Mouse (Mus musculus) layer of hippocampus, adult 9-11 months (tissue): Measurements from ENCODE around the gene Slc4a2.

Experiments
- DNase-seq: peaks from one replicate; pipeline ENCODE4 v3.0.0; 2022

The Slc4a2 gene

DNA sequence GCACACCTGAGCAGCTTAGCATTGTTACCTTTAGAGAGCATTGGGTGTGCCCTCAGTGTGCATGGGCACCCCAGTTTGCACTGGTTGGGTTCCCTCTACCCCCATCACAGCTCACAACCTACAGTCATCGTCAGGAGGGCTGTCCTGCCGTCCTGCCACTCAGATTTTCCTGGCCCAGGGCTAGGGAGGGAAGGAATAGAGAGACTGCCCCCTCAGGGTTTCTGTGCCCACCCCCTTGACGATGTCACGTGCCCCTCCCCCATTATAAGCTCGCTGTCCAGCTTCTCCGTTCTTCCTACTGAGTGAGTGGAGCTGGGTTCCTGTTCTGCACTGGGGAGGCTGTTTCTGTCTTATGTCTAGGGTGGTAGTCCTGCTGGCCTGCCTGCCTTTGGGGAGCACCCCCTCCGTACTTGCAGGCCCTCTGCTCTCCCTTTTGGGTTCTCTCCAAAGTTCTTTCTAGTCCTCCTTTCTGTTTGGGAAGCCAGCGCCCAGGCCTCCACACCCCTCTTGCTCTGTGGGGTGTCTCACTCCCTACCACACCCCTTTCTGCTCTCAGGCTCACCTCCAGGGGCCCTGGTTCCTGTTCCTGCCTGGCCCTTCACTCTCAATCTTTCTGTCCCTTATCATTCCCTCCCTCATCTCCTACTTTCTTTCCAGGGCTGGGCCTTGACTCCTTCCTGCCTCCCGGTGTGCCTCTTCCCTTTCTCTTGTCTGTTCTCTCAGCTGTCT lies 3.1 kb downstream of the Slc4a2 start:
- DNase-seq = no peak

DNA sequence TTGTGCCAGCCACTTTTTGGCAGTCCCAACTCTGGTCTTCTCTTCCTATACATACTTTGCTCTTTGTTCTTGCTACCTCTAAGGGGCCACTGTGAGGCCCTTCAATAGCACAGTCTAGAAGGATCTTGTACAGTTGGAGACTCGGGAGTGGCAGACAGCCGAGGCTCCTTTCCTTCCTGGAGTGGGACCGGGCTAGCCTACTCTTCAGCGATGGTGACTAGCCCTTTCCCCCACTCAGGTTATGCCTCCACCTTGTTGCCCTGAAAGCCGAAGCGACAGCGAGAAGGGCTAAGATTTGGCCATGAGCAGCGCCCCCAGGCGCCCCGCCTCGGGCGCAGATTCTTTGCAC lies 3.6 kb downstream of the Slc4a2 start:
- no peak for DNase-seq

DNA sequence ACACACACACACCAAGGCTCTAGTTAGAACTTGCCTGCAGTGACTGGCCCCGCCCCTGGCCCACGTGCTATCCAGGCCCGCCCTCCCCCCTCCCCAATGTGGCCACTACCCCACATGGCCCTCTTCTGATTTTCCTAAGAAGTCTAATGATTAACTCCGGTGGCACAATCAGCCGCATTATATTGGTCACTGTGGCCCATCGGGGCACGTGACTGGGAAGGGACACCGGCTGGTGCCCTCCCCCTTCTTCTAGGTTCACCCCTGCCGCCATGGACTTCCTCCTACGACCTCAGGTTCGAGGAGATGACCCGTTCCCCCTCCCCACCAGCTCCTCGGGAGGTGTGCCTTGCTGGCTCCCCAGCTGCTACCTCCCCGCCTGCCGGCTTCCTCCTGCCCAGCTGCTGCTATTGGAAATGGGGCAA lies 4.4 kb downstream of the Slc4a2 start:
- no peak for DNase-seq

DNA sequence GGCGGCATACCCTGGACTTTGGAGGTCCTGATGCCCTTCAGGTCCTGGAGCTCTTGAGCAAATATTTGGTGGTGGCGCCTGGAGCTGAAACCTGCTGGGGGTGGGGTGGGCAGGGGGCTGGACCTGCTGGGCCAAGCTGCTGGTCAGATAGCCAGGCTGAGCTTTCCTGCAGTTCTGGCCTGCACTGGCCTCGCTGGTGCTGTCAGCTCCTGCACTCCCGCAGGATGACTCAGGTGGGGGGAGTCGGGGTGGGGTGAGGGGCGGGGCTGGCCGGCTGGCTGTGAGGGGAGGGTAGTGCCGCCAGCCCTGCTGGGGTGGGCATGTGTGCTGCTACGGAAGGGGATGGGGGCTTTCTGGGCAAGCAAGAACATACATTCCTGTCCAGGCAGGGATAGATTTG lies 5.0 kb downstream of the Slc4a2 start:
- no peak for DNase-seq

DNA sequence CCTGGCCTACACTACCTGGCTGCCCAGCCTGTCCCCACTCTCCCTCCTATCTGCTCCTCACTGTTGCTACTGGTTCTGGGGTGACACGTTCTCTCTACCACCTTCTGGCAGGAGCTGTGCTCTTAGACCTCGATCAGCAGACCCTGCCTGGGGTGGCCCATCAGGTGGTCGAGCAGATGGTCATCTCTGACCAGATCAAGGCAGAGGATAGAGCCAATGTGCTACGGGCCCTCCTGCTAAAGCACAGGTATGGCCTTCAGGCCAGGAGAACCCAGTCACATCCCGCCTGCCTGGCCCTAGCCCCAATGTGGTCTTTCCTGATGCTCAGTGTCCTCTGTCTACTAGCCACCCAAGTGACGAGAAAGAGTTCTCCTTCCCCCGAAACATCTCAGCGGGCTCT lies 10.4 kb downstream of the Slc4a2 start:
- DNase-seq = no peak

DNA sequence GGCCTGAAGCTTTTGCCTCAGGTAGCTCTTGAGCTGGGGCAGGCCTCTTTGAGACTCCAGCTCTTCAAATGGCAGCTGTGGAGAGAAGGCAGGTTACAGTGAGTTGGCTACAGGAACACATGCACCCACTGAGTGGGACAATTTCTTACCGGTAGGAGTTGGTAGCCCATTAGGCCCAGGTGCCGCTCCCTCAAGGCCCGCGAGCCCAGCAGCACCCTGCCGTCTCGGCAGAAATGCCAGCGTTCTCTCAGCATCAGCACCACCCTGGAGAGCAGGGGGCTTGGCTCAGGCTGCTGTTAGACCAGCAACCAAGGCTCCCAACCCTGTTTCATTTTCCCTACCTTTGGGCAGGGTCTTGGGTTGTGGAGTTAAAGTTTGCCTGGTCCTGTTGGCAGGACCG lies 17.6 kb downstream of the Slc4a2 start:
- no peak for DNase-seq

DNA sequence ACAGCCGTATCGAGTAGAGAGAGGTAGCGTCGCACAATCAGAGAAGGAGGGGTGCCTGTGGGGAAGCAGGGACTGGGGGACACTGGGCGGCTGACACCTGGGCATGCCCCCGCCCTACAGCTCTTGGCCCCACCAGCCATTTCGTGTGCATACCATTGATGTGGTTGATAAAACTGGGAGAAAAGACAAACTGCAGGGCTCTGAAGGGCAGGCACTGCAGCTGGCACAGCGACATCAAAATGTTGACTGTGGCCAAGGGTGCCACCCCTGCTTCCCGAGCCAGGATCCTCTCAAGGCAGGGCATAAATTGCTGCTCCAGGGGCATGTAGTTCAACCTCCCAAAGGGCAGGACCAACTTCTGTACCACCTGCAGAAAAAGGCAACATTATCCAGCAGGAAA lies 18.4 kb downstream of the Slc4a2 start:
- DNase-seq = no peak

DNA sequence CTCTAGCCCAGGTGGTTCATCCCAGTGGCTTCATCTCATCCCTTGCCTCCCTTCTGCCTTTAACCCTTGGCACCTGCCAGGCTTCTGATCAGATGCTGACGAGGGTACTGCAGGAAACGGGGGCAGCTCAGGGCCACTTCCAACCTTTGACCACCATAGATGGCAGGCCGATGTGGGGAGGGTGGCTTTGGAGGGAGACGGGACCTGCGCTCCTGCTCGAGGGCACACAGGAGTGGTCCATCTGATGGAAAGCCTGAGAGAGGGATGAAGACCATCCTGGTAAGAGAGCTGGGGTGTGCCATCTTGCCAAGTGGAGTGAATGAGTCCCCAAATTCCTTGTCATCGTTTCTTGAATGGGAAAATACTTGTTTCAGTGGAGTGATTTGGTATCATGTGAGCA lies 19.6 kb downstream of the Slc4a2 start:
- no peak for DNase-seq

DNA sequence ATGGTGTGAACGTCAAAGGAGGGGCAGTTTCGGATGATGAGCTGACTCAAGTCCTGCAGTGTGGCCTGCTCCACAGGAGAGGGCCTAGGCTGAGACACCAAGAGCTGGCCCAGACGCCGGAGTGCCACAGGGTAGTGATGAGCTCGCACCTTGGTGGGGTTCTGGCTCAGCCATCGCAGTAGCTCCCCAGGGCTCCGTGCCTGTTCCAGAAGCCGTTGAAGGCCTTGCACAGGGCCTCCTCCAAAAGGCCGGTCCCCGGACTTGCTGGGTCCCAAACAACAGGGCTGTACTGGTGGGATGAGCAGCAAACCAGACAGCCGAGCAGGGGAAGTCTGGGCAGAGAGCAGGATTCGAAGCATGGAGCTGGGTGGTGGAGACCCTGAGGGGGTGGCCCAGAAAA lies 20.3 kb downstream of the Slc4a2 start:
- no peak for DNase-seq

DNA sequence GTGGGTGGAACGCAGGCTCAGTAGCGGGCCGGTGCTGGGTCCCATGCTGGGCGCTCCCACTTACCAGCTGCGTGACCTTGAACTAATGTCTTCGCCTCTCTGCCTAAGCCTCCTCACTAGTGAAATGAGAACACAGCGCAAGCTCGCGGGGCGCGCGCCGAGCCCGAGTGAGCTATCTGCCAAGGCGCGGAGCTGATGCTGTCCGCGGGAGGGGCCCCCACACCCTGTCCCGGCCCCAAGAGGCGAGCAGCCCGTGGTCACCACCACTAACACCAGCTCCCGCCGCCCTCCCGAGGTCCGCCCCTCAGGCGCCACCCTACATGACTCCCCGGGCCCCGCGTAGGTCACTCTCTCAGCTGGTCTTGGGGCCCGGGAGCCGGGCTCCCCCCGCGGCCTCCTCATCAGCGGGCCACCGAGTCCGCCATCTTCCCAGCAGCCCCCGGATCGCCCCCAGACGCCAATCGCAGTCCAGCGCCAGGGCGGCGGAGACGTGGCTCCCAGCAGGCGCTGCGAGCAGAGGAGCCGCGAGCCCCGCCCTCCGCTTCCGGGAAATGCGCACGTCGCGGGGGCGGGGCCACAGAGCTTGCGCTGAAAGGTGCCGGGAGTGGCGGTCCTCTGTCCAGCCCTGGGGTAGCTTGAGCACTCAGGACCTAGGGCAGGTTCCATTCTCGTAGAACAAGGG lies 21.2 kb downstream of the Slc4a2 start, which contains the start of gene Fastk:
Fastk (minus strand) TSS at position 542 of the 682 bp plus-strand sequence.
- peak; percentile 94 for DNase-seq

DNA sequence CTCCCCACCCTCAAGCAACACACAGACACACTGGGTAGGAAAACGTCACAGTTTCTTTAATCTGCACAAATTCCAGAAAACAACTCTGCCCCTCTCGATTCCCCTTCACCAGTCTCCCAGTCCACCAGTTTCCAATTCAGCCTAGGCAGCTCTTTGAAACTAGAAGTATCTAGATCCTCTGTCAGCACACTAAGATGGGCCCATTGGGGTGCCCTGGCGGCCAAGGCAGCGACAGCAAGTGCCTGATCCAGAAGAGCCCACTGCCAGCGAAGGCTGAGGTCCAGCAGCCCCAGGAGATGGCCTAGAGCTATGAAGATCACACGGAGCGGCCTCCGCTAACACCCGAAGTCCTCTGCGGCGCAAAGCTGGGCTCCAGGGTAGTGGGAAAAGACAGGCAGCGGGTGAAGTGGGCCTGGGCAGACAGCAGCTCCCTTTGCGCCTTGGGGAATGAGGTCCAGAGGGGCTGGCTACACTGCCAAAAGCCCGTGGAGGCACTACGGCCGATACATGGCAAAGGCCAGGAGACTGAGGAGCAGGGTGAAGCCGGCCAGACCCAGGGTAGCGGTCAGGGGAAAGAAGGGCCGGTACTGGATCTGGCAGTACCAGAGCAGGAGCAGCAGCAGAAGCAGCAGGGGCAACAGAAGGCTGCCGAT lies 21.9 kb downstream of the Slc4a2 start:
- DNase-seq = no peak

DNA sequence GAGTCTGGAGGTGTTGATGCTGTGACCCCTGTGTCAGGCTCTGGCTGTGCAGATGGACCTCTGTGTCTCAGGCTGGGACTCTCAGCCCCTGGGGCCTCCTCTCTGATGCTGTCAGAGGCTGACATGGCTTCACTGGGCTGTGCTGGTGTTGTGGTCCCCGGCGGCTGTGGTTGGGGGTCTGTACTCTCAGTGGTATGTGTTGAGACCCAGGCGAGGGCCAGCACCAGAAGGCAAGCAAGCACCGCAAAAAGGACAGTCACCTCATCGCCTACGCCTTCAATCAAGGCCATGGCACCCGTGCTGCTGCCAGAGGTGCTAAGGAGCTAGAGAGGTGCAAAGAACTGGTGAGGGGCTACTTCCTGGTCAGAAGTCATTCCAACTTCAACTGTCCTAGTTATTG lies 23.0 kb downstream of the Slc4a2 start:
- DNase-seq = no peak

DNA sequence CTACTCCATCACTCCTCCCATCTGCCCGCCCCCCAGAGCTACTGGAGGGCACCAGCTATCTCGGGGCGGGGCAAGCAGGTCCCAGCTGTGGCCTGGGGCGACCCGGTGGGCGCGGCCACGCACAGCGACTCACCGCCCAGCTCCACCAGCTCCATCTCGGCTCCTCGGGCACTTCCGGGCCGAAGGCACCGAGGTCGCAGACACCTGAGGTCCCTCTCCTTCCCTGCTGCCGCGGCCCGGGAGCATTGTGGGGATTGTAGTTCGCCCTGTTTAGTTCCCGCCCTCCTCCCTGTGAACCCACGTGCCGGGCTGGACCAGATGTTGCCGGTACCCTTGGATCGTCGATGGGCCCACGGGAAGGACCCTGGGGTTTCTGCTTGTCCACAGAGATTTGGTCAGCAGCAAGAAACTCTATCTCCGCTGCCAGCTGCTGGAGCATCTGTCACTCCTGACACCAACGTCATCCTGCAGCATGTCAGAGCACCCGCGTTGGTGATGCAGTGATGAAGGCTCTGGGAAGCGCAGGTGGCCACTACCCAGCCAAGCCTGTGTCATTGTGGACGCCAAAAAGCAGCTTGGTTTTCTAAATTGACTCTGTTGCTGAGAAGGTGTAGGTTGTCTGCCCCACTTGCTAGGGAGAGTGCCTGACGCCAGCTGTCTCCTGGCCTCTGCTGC lies 24.1 kb downstream of the Slc4a2 start, which contains the start of gene Tmub1:
Tmub1 (minus strand) TSS at position 231 of the 675 bp plus-strand sequence.
- DNase-seq = peak; percentile 83

DNA sequence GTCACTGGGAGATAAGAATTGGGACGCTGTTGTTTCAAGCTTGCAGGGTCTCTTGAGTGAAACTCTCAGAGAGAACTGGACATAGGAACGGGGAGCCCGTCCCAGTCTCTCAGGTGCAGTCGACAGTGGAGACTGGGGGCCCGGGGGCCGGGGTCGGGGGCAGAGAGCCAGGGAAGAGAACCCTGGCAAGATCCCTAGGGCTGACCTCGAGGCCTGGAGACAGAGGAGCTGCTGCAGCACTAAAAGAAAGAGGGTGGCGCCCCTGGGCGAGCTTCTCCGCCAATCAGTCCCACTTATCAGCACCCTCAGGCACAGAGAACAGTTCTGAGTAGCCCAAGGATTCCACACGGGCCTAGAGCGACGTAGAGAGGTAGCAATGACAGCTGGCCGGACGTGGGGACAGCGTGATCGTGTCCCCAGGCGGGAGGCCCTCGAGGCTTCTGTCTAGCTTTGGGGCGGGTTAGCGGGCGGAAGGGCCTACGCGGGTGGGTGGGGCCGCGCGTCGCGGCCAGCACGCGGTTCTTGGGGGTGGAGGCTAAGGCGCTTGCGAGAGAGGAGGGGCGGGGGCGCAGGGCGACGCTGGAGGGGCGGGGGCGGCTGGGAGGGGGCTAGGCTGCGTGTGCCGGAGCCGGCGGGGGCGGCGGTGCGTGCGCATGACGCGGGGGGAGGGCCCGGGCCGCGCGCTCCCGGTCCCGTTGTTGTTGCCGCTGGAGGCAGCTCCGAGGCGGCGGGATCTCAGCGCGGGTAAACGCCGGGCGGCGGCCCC lies 27.8 kb downstream of the Slc4a2 start:
- peak; percentile 89 for DNase-seq

DNA sequence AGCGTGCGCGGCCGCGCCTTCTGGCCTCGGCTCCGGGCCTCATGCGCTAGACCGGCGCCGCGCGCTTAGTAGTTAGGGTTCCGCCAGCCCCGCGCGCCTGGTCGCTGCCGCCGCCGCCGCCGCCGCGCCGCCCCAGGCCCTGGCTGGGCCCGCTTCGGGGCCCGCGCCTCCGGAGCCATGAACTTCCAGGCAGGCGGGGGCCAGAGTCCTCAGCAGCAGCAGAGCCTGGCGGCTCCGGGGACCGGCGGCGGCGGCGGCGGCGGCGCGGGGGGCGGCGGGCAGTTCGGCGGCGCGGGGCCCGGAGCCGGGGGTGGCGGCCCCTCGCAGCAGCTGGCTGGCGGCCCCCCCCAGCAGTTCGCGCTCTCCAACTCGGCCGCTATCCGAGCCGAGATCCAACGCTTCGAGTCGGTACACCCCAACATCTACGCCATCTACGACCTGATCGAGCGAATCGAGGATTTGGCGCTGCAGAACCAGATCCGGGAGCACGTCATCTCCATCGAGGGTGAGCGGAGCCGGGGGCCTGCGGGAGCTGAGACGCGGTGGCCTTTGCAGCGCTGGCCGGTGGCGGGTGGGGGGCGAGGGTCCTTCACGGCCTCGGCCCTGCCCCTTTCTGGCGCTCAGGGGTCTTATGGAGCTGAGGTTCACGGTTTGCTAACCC lies 28.5 kb downstream of the Slc4a2 start, which contains the start of gene Agap3:
Agap3 (plus strand) TSS at position 148 of the 661 bp plus-strand sequence.
- no peak for DNase-seq

DNA sequence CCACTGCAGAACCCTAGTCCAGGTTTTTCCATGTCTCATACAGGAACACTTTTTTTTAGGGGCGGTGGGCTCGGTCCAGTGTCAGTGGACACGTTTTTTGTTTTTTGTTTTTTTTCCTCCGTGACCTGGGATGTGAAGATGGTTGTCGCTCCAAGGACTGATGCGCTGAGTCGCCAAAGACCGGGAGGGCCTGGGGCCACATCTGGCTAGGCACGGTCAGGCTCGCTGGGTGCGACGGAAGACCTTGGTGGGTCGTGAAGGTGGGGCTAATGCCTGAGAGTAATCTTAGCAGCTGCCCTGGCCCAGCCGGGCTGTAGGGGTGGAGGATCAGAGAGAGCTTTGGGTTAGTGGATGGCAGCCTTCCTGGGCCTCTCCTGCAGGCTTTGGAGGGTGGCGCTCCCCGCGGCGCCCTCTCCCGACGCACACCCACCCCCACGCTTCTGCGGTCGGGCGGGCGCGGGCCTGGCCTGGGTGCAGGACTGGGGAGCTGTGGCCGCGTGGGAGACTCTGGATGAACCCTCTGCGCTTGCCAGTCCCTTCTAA lies 29.1 kb downstream of the Slc4a2 start:
- no peak for DNase-seq

DNA sequence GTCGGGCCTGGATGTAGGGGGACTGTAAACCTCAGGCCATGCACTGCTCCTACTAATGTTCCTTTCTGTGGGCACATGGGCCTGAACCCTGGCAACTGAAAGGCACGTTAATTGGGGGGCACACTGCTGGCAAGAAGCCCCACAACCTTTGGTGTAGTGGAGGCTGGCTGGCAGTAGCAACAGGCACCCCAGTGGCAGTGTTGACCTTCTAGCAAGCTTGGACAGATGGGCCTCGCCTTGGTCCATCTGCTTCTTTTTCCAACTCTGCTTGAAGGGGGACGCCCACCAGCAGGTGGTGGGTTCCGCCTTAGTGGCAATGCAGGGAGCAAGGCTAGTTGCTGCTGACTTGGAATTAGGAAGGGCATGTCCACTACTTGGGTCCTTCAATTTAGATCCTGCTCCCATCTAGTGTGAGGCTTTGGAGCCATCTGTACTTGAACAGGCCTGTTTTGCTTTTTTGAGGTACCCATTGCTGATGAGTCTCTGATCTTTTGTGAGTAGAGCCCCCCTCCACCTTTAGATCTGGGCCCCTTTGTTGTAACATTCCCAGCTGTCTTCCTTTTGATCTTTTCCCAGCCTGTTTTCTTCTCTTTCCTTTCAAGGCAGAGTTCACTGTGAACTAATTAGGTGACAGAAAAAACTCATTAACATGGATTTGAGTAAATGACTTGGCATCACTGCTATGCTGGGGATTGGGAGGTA lies 29.8 kb downstream of the Slc4a2 start:
- peak; percentile 32 for DNase-seq

DNA sequence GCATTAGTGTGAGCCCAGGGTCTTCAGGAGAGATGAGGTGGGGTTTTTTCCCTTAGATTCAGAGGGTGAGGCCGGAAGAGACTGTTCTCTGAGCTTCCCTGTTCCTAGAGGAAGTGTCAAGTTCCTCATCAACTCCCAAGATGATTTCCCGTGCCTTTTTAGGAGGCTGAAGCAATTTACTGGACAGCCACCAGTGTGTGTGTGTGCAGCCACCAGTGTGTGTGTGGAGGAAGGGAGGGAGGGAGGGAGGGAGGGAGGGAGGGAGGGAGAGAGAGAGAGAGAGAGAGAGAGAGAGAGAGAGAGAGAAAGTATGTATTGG lies 30.3 kb downstream of the Slc4a2 start:
- DNase-seq = no peak

DNA sequence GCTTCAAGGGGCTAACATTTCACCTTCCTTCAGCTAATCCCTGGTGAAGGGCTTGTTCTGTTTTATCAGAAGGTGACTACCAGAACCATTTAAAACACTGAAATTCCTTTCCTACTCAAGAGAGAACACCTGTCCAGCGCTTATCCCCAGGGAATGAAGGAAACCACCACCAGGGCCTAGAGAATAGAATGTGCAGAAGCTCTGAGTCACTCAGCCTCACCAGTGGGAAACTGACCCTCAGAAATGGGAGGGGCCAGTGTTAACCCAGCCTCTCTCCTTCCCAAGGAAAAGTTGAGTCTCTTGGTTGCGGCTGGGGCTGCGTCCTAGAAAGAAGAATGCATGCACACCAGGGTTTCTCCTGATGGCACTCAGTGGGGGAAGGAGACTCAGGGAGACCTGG lies 31.4 kb downstream of the Slc4a2 start:
- no peak for DNase-seq

DNA sequence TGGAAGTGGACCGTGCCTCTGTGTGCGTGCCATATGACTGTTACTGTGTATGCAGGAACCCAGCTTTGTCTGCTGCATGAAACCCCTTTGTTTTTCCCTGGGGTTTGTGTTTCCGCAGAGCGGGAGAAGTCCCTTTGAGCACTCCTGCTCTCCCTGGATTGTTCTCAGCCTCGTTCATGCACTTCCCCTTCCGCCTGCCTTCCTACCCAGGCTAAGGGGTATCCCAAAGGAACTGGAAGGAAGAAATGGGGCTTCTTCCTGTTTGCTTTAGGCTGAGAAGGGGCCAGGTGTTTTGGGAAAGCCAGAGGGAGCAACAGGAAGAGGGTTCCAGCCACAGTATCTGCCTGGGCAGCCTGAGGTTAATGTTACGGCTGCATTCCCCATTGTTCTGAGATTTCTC lies 32.0 kb downstream of the Slc4a2 start:
- no peak for DNase-seq

DNA sequence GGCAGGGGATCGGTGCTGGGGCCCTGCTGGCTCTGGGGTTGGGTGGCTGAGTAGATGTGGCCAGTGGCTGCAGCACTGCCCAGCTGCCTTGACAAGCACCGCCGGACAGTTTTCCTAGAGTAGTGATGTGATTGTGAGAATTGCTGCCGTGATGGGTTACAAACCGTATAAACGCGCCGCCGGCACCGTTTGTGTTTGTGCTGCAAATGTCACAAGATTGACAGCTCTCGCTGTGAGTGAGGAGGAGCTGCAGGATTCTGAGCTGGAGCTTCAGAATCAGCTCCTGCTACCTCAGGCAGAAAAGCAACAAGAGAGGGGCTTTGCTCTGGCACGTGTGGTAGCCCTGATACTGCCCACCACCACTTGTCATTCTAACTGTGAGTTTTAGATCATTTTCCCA lies 43.1 kb downstream of the Slc4a2 start:
- DNase-seq = no peak
